Mouse (Mus musculus) midbrain, postnatal 0 days (tissue): ENCODE results near the gene 1700011L22Rik. TPM values are rescaled to one million over a fixed set of nuclear protein-coding genes. Genes with fewer than 3 reads are reported as not detected.
A peak's percentile ranks its signal among the peaks of the same experiment; 100 is the strongest.

Experiments
- ATAC-seq: fragments of 200-750 bp; cut with Nextera tagmentation; 2 replicates; pipeline ENCODE4 v1.8.0; 2017; ENCODE audit warnings: moderate number of reproducible peaks, mild to moderate bottlenecking, moderate TSS enrichment, moderate library complexity; ENCODE audit not compliant: low FRiP score
- DNase-seq: peaks from one replicate; pipeline ENCODE4 v3.0.0-alpha.2; 2015; ENCODE audit warnings: low spot score
- H3K27ac ChIP-seq: fragments of 300-500 bp; sonication (generic); 2 replicates; pipeline ENCODE4 v1.5.1; 2014; ENCODE audit warnings: low read depth, mild to moderate bottlenecking, low read length, mixed read lengths
- H3K27me3 ChIP-seq: fragments of 300-500 bp; sonication (generic); 2 replicates; pipeline ENCODE4 v1.6.1; 2014; ENCODE audit warnings: low read length, control low read depth, mixed read lengths; ENCODE audit not compliant: insufficient read depth
- H3K36me3 ChIP-seq: fragments of 300-500 bp; sonication (generic); 2 replicates; pipeline ENCODE4 v1.6.1; 2014; ENCODE audit warnings: low read length, control low read depth, mixed read lengths; ENCODE audit not compliant: insufficient read depth
- H3K4me1 ChIP-seq: fragments of 300-500 bp; sonication (generic); 2 replicates; pipeline ENCODE4 v1.6.1; 2014; ENCODE audit warnings: mild to moderate bottlenecking, control low read depth, antibody characterized with exemption, low read length, mixed read lengths; ENCODE audit not compliant: insufficient read depth
- H3K4me2 ChIP-seq: fragments of 300-500 bp; sonication (generic); 2 replicates; pipeline ENCODE4 v1.6.1; 2014; ENCODE audit warnings: low read depth, mild to moderate bottlenecking, low read length, mixed read lengths; ENCODE audit not compliant: poor library complexity, severe bottlenecking
- H3K4me3 ChIP-seq: fragments of 300-500 bp; sonication (generic); 2 replicates; pipeline ENCODE4 v1.5.1; 2014; ENCODE audit warnings: low read depth, mild to moderate bottlenecking, low read length, moderate library complexity
- H3K9ac ChIP-seq: fragments of 300-500 bp; sonication (generic); replicated peaks from 2 replicates; pipeline ENCODE4 v1.6.1; 2014; ENCODE audit warnings: mild to moderate bottlenecking, low read length, moderate library complexity, mixed read lengths; ENCODE audit not compliant: poor library complexity, severe bottlenecking
- H3K9me3 ChIP-seq: fragments of 300-500 bp; sonication (generic); 2 replicates; pipeline ENCODE4 v1.6.1; 2016; ENCODE audit warnings: low read length, control low read depth
- CTCF ChIP-seq: IDR thresholded peaks from 2 replicates; pipeline ENCODE4 v1.5.1; 2016; ENCODE audit warnings: antibody characterized with exemption, mild to moderate bottlenecking
- whole genome bisulfite sequencing: fragments of 180-500 bp; shearing (Covaris S2); extraction: QIAGEN DNeasy Blood & Tissue Kit; methylation state at CpG from one replicate; pipeline ENCODE4 v1.1.7; 2014; 5-methylcytosine and 5-hydroxymethylcytosine counted together
- polyA plus RNA-seq: library from polyadenylated mRNA; unstranded; fragments of >200 nt; fragmentation: Nextera tagmentation; extraction: Ambion mirVana; gene quantifications from 2 replicates; pipeline ENCODE4 v1.2.1, GENCODE M21; 2015
- total RNA-seq: library from RNA; depleted of rRNA; stranded (reverse); fragments of >200 nt; gene quantifications from 2 replicates; pipeline ENCODE4 v1.2.3, GENCODE M21; 2014; rRNA removed

1700011L22Rik gene
- total and polyA plus RNA-seq, 2 experiments from 2014 or later = not detected

GRCm38 (mm10) chr8:79162533-79163308, 85.6 kb downstream of the 1700011L22Rik start:
- 0 out of 2 replicates have a peak overlapping the region, but pooled peaks have one; percentile 19 for H3K9ac ChIP-seq
- H3K9me3 ChIP-seq = no peaks in the 10 kb centered on the region
- no peaks in the 10 kb centered on the region for H3K27me3 ChIP-seq
- H3K36me3 ChIP-seq = peaks cover 6% of the 10 kb centered on the region
- no peak for TF ChIP-seq CTCF
- no peaks in the 10 kb centered on the region for H3K4me1 ChIP-seq
- WGBS = 58% methylated on average over 10 of the region's 10 CpGs
- H3K27ac ChIP-seq = no peak overlapping the region
- DNase-seq (peak; percentile 56), ATAC-seq (no peak)
- no peak overlapping the region for H3K4me3 ChIP-seq
- no peak overlapping the region for H3K4me2 ChIP-seq

GRCm38 (mm10) chr8:79161172-79161778, 87.1 kb downstream of the 1700011L22Rik start:
- DNase-seq (no peak), ATAC-seq (no peak)
- Histone ChIP-seq H3K9ac (no peak overlapping the region), H3K27ac (no peak overlapping the region), H3K4me1 (no peaks in the 10 kb centered on the region), H3K4me3 (no peak overlapping the region), H3K4me2 (no peak overlapping the region), H3K36me3 (peaks cover 12% of the 10 kb centered on the region), H3K27me3 (no peaks in the 10 kb centered on the region), H3K9me3 (no peaks in the 10 kb centered on the region)
- no peak for TF ChIP-seq CTCF
- WGBS = 94% methylated on average over 4 of the region's 4 CpGs

Other genes with a start within 250 kb of the 1700011L22Rik start
- gene Zfp827, start 220.1 kb downstream of the 1700011L22Rik start, total RNA-seq = 37.0 and 37.5 TPM in 2 replicates
- 7.4 and 8.8 TPM in 2 replicates for gene Zfp827, start 220.1 kb downstream of the 1700011L22Rik start, polyA plus RNA-seq
- 9.4 and 14.2 TPM in 2 replicates for gene Mmaa, start 46.4 kb upstream of the 1700011L22Rik start, total RNA-seq
- gene Mmaa, start 46.4 kb upstream of the 1700011L22Rik start, polyA plus RNA-seq = 11.3 and 11.8 TPM in 2 replicates
- 75.6 and 78.8 TPM in 2 replicates for gene Smad1, start 150.9 kb upstream of the 1700011L22Rik start, total RNA-seq
- 49.1 and 52.5 TPM in 2 replicates for gene Smad1, start 150.9 kb upstream of the 1700011L22Rik start, polyA plus RNA-seq